Mouse (Mus musculus) G1E (cell line): Measurements from ENCODE around the gene Edar.

Experiments
- CTCF ChIP-seq: IDR thresholded peaks from 2 replicates; pipeline ENCODE4 v1.5.1; 2012; ENCODE audit warnings: low read depth, low read length, inconsistent platforms, mixed read lengths
- GATA1 ChIP-seq: IDR thresholded peaks from 2 replicates; pipeline ENCODE4 v1.6.1; 2012; ENCODE audit warnings: borderline replicate concordance, low read length, inconsistent platforms, mixed read lengths
- POLR2AphosphoS5 ChIP-seq: IDR thresholded peaks from 2 replicates; pipeline ENCODE4 v1.6.1; 2012; ENCODE audit warnings: low read depth, low read length, inconsistent platforms; ENCODE audit not compliant: insufficient replicate concordance
- TAL1 ChIP-seq: conservative IDR thresholded peaks from 2 replicates; pipeline ENCODE4 v1.6.1; 2012; ENCODE audit warnings: low read depth, low read length, inconsistent platforms, mixed read lengths

GRCm38 (mm10) chr10:58714789-58715148 lies 39.3 kb upstream of the Edar start:
- TF ChIP-seq CTCF: no peak
- TF ChIP-seq POLR2AphosphoS5: no peak
- no peak for TF ChIP-seq GATA1
- TF ChIP-seq TAL1: no peak
